Comparison of ENCODE assay signal across 22 mouse cellular contexts in the genomic region with DNA sequence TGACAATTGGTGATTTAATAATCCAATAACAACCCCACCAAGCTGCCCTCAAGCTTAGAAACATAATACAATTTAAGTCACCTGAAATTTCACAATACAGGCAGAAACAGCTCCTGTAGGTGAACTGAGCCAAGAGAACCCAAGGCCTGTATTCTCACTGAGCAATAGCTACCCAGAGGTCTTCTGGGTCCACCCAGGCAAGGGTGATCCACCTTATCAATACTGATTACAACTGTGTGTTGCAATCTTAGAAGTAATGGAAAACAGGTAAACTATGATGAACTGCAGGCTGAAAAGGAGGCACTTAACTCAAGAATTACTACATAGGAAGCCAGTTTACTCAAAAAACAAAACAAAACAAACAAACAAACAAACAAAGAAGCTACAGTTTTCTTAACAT. TPM values are rescaled to one million over a fixed set of nuclear protein-coding genes. Genes with fewer than 3 reads are reported as not detected.
A peak's percentile ranks its signal among the peaks of the same experiment; 100 is the strongest.
DNase-seq lines count a peak whose midpoint lies in the region; ATAC-seq and TF ChIP-seq lines count a peak whose summit lies in the region.
"Had no signal": no experiment of that assay in that cellular context is flagged by ENCODE, and none has a peak within 500 bp of the region (broad histone marks: within the 10 kb centered on the region; RNA-seq: fewer than 3 reads in every experiment).

No protein-coding gene starts in this region.

- H3K4me1 ChIP-seq in liver, adult 2 months (ENCODE audit: control insufficient read depth, insufficient read depth, low read length): peaks cover 2% of the 10 kb centered on the region
- H3K4me1 ChIP-seq in liver, embryonic 12.5 days: peaks cover 59% of the 10 kb centered on the region
- peaks cover 3% of the 10 kb centered on the region; the same call in 1 of the 2 replicates for H3K4me1 ChIP-seq in midbrain, embryonic 11.5 days (ENCODE audit: control insufficient read depth, insufficient read depth, low read length)
- peaks cover 11% of the 10 kb centered on the region for H3K4me1 ChIP-seq in midbrain, embryonic 10.5 days
- peaks cover 22% of the 10 kb centered on the region for H3K4me1 ChIP-seq in intestine, embryonic 16.5 days (ENCODE audit: control insufficient read depth, insufficient read depth, low read length)
- peaks cover 6% of the 10 kb centered on the region; the same call in 1 of the 2 replicates for H3K4me1 ChIP-seq in forebrain, embryonic 12.5 days

- ATAC-seq in liver, embryonic 12.5 days: no peak
- no peak for ATAC-seq in midbrain, embryonic 11.5 days (ENCODE audit: low FRiP score)
- peak; percentile 80 for ATAC-seq in intestine, embryonic 16.5 days
- no peak for ATAC-seq in forebrain, embryonic 12.5 days (ENCODE audit: low FRiP score)
- ATAC-seq: forebrain, embryonic 13.5 days; forebrain, embryonic 15.5 days; forebrain, postnatal 0 days had no signal

- no peak for TF ChIP-seq CTCF in liver, adult 2 months (IDR thresholded peaks at IDR 0.05; ENCODE audit: low read depth, low read length)

- H3K9me3 ChIP-seq in liver, embryonic 12.5 days (replicated peaks): no peaks in the 10 kb centered on the region
- no peaks in the 10 kb centered on the region for H3K9me3 ChIP-seq in midbrain, embryonic 11.5 days (ENCODE audit: control insufficient read depth, low read length)
- no peaks in the 10 kb centered on the region for H3K9me3 ChIP-seq in midbrain, embryonic 10.5 days (replicated peaks)
- H3K9me3 ChIP-seq in intestine, embryonic 16.5 days (ENCODE audit: control insufficient read depth, low read length): no peaks in the 10 kb centered on the region
- H3K9me3 ChIP-seq in forebrain, embryonic 12.5 days: no peaks in the 10 kb centered on the region
- H3K9me3 ChIP-seq: embryonic facial prominence, embryonic 13.5 days; embryonic facial prominence, embryonic 15.5 days; forebrain, embryonic 10.5 days; forebrain, embryonic 13.5 days; forebrain, embryonic 15.5 days had no signal

- H3K9ac ChIP-seq in liver, adult 2 months (ENCODE audit: low read depth, low read length): no peak overlapping the region
- H3K9ac ChIP-seq in liver, embryonic 12.5 days: no peak overlapping the region
- H3K9ac ChIP-seq in midbrain, embryonic 11.5 days (ENCODE audit: low read length): no peak overlapping the region
- H3K9ac ChIP-seq in intestine, embryonic 16.5 days (ENCODE audit: low read depth, low read length): no peak overlapping the region
- H3K9ac ChIP-seq in forebrain, embryonic 12.5 days: no peak overlapping the region
- H3K9ac ChIP-seq: embryonic facial prominence, embryonic 13.5 days; embryonic facial prominence, embryonic 15.5 days; forebrain, embryonic 13.5 days; forebrain, embryonic 15.5 days; forebrain, postnatal 0 days had no signal

- no peak for TF ChIP-seq POLR2A in liver, adult 2 months (IDR thresholded peaks at IDR 0.05; ENCODE audit: extremely low read depth, insufficient read depth, low read length)

- no peaks in the 10 kb centered on the region for H3K36me3 ChIP-seq in liver, adult 2 months (ENCODE audit: control insufficient read depth, insufficient read depth, low read length)
- H3K36me3 ChIP-seq in liver, embryonic 12.5 days: no peaks in the 10 kb centered on the region
- no peaks in the 10 kb centered on the region for H3K36me3 ChIP-seq in midbrain, embryonic 11.5 days (ENCODE audit: control insufficient read depth, insufficient read depth, low read length)
- no peaks in the 10 kb centered on the region for H3K36me3 ChIP-seq in midbrain, embryonic 10.5 days
- H3K36me3 ChIP-seq in intestine, embryonic 16.5 days (ENCODE audit: control insufficient read depth, insufficient read depth, low read length): no peaks in the 10 kb centered on the region
- H3K36me3 ChIP-seq in forebrain, embryonic 12.5 days (replicated peaks): no peaks in the 10 kb centered on the region
- H3K36me3 ChIP-seq: embryonic facial prominence, embryonic 13.5 days; embryonic facial prominence, embryonic 15.5 days; forebrain, embryonic 10.5 days; forebrain, embryonic 15.5 days had no signal

- peaks cover 52% of the 10 kb centered on the region for H3K79me2 ChIP-seq in liver, adult 2 months (ENCODE audit: control insufficient read depth, insufficient read depth, low read length)

- DNase-seq in liver, adult 2 months (ENCODE audit: extremely low read depth, low read depth, low spot score): peak; percentile 92
- peak; percentile 17 for DNase-seq in midbrain, embryonic 11.5 days (ENCODE audit: low spot score, missing footprints)
- no peak for DNase-seq in midbrain, embryonic 10.5 days (ENCODE audit: low spot score)
- no peak for DNase-seq in urinary bladder, adult 2 months (ENCODE audit: low spot score)
- DNase-seq: adrenal gland, adult 2 months; adrenal gland, postnatal 10 days; adrenal gland, postnatal 25 days; cerebellum, adult 11-12 months; cerebellum, adult 9-10 months; cerebellum, postnatal 10 days; embryo, embryonic 11 days; forebrain, postnatal 0 days had no signal

- no peak overlapping the region for H3K4me3 ChIP-seq in liver, adult 2 months (ENCODE audit: insufficient read depth, low read depth, low read length)
- H3K4me3 ChIP-seq in liver, embryonic 12.5 days: no peak overlapping the region
- no peak overlapping the region for H3K4me3 ChIP-seq in midbrain, embryonic 11.5 days (ENCODE audit: low read depth, low read length)
- no peak overlapping the region for H3K4me3 ChIP-seq in midbrain, embryonic 10.5 days
- H3K4me3 ChIP-seq in intestine, embryonic 16.5 days (ENCODE audit: low read length): no peak overlapping the region
- H3K4me3 ChIP-seq in forebrain, embryonic 12.5 days (replicated peaks): no peak overlapping the region
- H3K4me3 ChIP-seq: embryonic facial prominence, embryonic 13.5 days; embryonic facial prominence, embryonic 15.5 days; erythroblast, embryonic 14.5 days; forebrain, embryonic 10.5 days; forebrain, embryonic 13.5 days; forebrain, embryonic 15.5 days had no signal

- H3K27ac ChIP-seq in liver, adult 2 months (replicated peaks; ENCODE audit: insufficient read depth, low read depth, low read length): no peak overlapping the region
- no peak overlapping the region for H3K27ac ChIP-seq in liver, embryonic 12.5 days
- H3K27ac ChIP-seq in midbrain, embryonic 11.5 days (ENCODE audit: low read depth, low read length): no peak overlapping the region
- no peak overlapping the region for H3K27ac ChIP-seq in midbrain, embryonic 10.5 days (replicated peaks)
- no peak overlapping the region for H3K27ac ChIP-seq in intestine, embryonic 16.5 days (ENCODE audit: low read length)
- no peak overlapping the region for H3K27ac ChIP-seq in forebrain, embryonic 12.5 days
- H3K27ac ChIP-seq: embryonic facial prominence, embryonic 13.5 days; embryonic facial prominence, embryonic 15.5 days; forebrain, embryonic 10.5 days; forebrain, embryonic 13.5 days; forebrain, embryonic 15.5 days had no signal

- no peak overlapping the region for H3K4me2 ChIP-seq in liver, embryonic 12.5 days
- H3K4me2 ChIP-seq in midbrain, embryonic 11.5 days: no peak overlapping the region
- no peak overlapping the region for H3K4me2 ChIP-seq in intestine, embryonic 16.5 days (ENCODE audit: low read depth, low read length)
- H3K4me2 ChIP-seq in forebrain, embryonic 12.5 days: no peak overlapping the region
- H3K4me2 ChIP-seq: embryonic facial prominence, embryonic 13.5 days; embryonic facial prominence, embryonic 15.5 days; forebrain, embryonic 13.5 days; forebrain, embryonic 15.5 days had no signal

- H3K27me3 ChIP-seq in liver, adult 2 months (ENCODE audit: control insufficient read depth, insufficient read depth, low read length): no peaks in the 10 kb centered on the region
- H3K27me3 ChIP-seq in liver, embryonic 12.5 days (replicated peaks): no peaks in the 10 kb centered on the region
- no peaks in the 10 kb centered on the region for H3K27me3 ChIP-seq in midbrain, embryonic 11.5 days (ENCODE audit: control insufficient read depth, insufficient read depth, low read length)
- no peaks in the 10 kb centered on the region for H3K27me3 ChIP-seq in midbrain, embryonic 10.5 days (ENCODE audit: low read depth, poor library complexity, severe bottlenecking)
- H3K27me3 ChIP-seq in intestine, embryonic 16.5 days (replicated peaks; ENCODE audit: control insufficient read depth, insufficient read depth, low read length): no peaks in the 10 kb centered on the region
- no peaks in the 10 kb centered on the region for H3K27me3 ChIP-seq in forebrain, embryonic 12.5 days
- H3K27me3 ChIP-seq: embryonic facial prominence, embryonic 13.5 days; embryonic facial prominence, embryonic 15.5 days; forebrain, embryonic 13.5 days; forebrain, embryonic 15.5 days had no signal

RNA-seq across cellular contexts. Expression of a gene that starts 13.8 kb away (rescaled TPM):
- total RNA-seq in liver, adult 2 months (2014; rRNA removed): 3.8 and 6.7 TPM in 2 replicates
- polyA plus RNA-seq in liver, adult 2 months (2012; rRNA removed): 3.3 TPM in 2 replicates
- polyA plus RNA-seq in liver, embryonic 12.5 days (2016; fragmentation: Nextera tagmentation; extraction: Ambion mirVana): 4.8 and 5.3 TPM in 2 replicates
- 6.7 and 7.4 TPM in 2 replicates for polyA plus RNA-seq in midbrain, embryonic 11.5 days (2014; fragmentation: Nextera tagmentation; extraction: Ambion mirVana)
- polyA plus RNA-seq in midbrain, embryonic 10.5 days (2016; fragmentation: Nextera tagmentation; extraction: Ambion mirVana): 8.7 and 9.1 TPM in 2 replicates
- 13.4 and 14.2 TPM in 2 replicates for polyA plus RNA-seq in intestine, embryonic 16.5 days (2015; fragmentation: Nextera tagmentation; extraction: Ambion mirVana)
- 25.0 and 26.8 TPM in 2 replicates for polyA plus RNA-seq in urinary bladder, adult 2 months (2012; rRNA removed)
- polyA plus RNA-seq in forebrain, embryonic 12.5 days (2016; fragmentation: Nextera tagmentation; extraction: Ambion mirVana): 6.7 and 6.9 TPM in 2 replicates
- total RNA-seq: MEL had no signal

Comparison
In these comparisons a context has a peak if more than half of its experiments do, and no peak if none do; other contexts are left out.
1. DNase-seq: peak in liver, adult 2 months (single experiment) and midbrain, embryonic 11.5 days (single experiment); none in midbrain, embryonic 10.5 days (single experiment) and urinary bladder, adult 2 months (single experiment).